Comparison of ENCODE assay signal across 16 mouse cellular contexts in genomic region chr9:44877686-44878085, GRCm38 (mm10). TPM values are rescaled to one million over a fixed set of nuclear protein-coding genes. Genes with fewer than 3 reads are reported as not detected.
DNase-seq lines count a peak whose midpoint lies in the region; ATAC-seq and TF ChIP-seq lines count a peak whose summit lies in the region.
"Had no signal": no experiment of that assay in that cellular context is flagged by ENCODE, and none has a peak within 500 bp of the region (broad histone marks: within the 10 kb centered on the region; RNA-seq: fewer than 3 reads in every experiment).

No protein-coding gene starts in this region.

- no peaks in the 10 kb centered on the region for H3K9me3 ChIP-seq in hindbrain, postnatal 0 days (ENCODE audit: low read length)
- H3K9me3 ChIP-seq in neural tube, embryonic 13.5 days, result no peaks in the 10 kb centered on the region
- H3K9me3 ChIP-seq in liver, embryonic 12.5 days (replicated peaks), result no peaks in the 10 kb centered on the region
- H3K9me3 ChIP-seq: embryonic facial prominence, embryonic 15.5 days; heart, embryonic 15.5 days; limb, embryonic 15.5 days had no signal

- no peak overlapping the region for H3K27ac ChIP-seq in layer of hippocampus, adult 2 months
- no peak overlapping the region for H3K27ac ChIP-seq in hindbrain, postnatal 0 days
- no peak overlapping the region for H3K27ac ChIP-seq in neural tube, embryonic 13.5 days (replicated peaks)
- no peak overlapping the region for H3K27ac ChIP-seq in liver, embryonic 12.5 days
- H3K27ac ChIP-seq: embryonic facial prominence, embryonic 15.5 days; heart, embryonic 15.5 days; kidney, postnatal 0 days; limb, embryonic 15.5 days had no signal

- H3K4me3 ChIP-seq in layer of hippocampus, adult 2 months, result peak overlapping the region; percentile 94
- peak overlapping the region; percentile 7; the same call in 1 of the 2 replicates for H3K4me3 ChIP-seq in hindbrain, postnatal 0 days (ENCODE audit: low read length)
- H3K4me3 ChIP-seq in neural tube, embryonic 13.5 days, result 0 out of 2 replicates have a peak overlapping the region, but pooled peaks have one; percentile 88
- H3K4me3 ChIP-seq in liver, embryonic 12.5 days, result no peak overlapping the region
- H3K4me3 ChIP-seq: embryonic facial prominence, embryonic 15.5 days; heart, embryonic 15.5 days; limb, embryonic 15.5 days had no signal

- H3K9ac ChIP-seq in hindbrain, postnatal 0 days (replicated peaks; ENCODE audit: low read length), result no peak overlapping the region
- H3K9ac ChIP-seq in neural tube, embryonic 13.5 days, result no peak overlapping the region; the same call in 1 of the 2 replicates
- no peak overlapping the region for H3K9ac ChIP-seq in liver, embryonic 12.5 days
- H3K9ac ChIP-seq: embryonic facial prominence, embryonic 15.5 days; heart, embryonic 15.5 days; limb, embryonic 15.5 days; lung, embryonic 14.5 days had no signal

- 75% methylated on average over 7 of the region's 7 CpGs for WGBS in hindbrain, postnatal 0 days
- WGBS in neural tube, embryonic 13.5 days, result 87% methylated on average over 7 of the region's 7 CpGs
- WGBS in liver, embryonic 12.5 days (ENCODE audit: insufficient replicate concordance), result 86% methylated on average over 7 of the region's 7 CpGs

- no peaks in the 10 kb centered on the region; the same call in 1 of the 2 replicates for H3K36me3 ChIP-seq in hindbrain, postnatal 0 days (ENCODE audit: insufficient read depth, low read length)
- no peaks in the 10 kb centered on the region; the same call in 1 of the 2 replicates for H3K36me3 ChIP-seq in neural tube, embryonic 13.5 days
- peaks cover 18% of the 10 kb centered on the region for H3K36me3 ChIP-seq in liver, embryonic 12.5 days
- H3K36me3 ChIP-seq: embryonic facial prominence, embryonic 15.5 days; heart, embryonic 15.5 days; limb, embryonic 15.5 days had no signal

- TF ChIP-seq CTCF in layer of hippocampus, adult 2 months (conservative IDR thresholded peaks at IDR 0.05), result no peak
- TF ChIP-seq CTCF in hindbrain, postnatal 0 days (IDR thresholded peaks at IDR 0.05; ENCODE audit: low read depth), result no peak

- peaks cover 25% of the 10 kb centered on the region for H3K4me1 ChIP-seq in hindbrain, postnatal 0 days (ENCODE audit: insufficient read depth, low read length)
- peaks cover 74% of the 10 kb centered on the region for H3K4me1 ChIP-seq in neural tube, embryonic 13.5 days (replicated peaks)
- H3K4me1 ChIP-seq in liver, embryonic 12.5 days, result peaks cover 78% of the 10 kb centered on the region

- DNase-seq in adrenal gland, postnatal 14 days, result peak; percentile 9
- DNase-seq in adrenal gland, adult (ENCODE audit: inconsistent age in 2 of 2, low spot score in 1 of 2), result no peak
- no peak for DNase-seq in layer of hippocampus, adult 2 months (ENCODE audit: low spot score in 2 of 2)
- DNase-seq in layer of hippocampus, adult 18-20 months (ENCODE audit: low spot score in 2 of 2), result no peak
- no peak for DNase-seq in hindbrain, postnatal 0 days (ENCODE audit: low spot score)
- no peak for DNase-seq in kidney, postnatal 14 days
- DNase-seq: adrenal gland, postnatal 25 days; cerebellum, postnatal 36 days; lung, embryonic 14.5 days; thymus, postnatal 25 days had no signal

- H3K27me3 ChIP-seq in hindbrain, postnatal 0 days (ENCODE audit: insufficient read depth, low read length), result no peaks in the 10 kb centered on the region
- H3K27me3 ChIP-seq in neural tube, embryonic 13.5 days, result no peaks in the 10 kb centered on the region
- no peaks in the 10 kb centered on the region; the same call in 1 of the 2 replicates for H3K27me3 ChIP-seq in liver, embryonic 12.5 days (replicated peaks)
- H3K27me3 ChIP-seq: embryonic facial prominence, embryonic 15.5 days; heart, embryonic 15.5 days; limb, embryonic 15.5 days had no signal

- no peak for ATAC-seq in hindbrain, postnatal 0 days
- ATAC-seq in neural tube, embryonic 13.5 days (ENCODE audit: low read depth), result no peak
- ATAC-seq in liver, embryonic 12.5 days, result no peak

- peak overlapping the region; percentile 57 for H3K4me2 ChIP-seq in hindbrain, postnatal 0 days (ENCODE audit: low read depth, low read length)
- peak overlapping the region; percentile 84 for H3K4me2 ChIP-seq in neural tube, embryonic 13.5 days
- no peak overlapping the region for H3K4me2 ChIP-seq in liver, embryonic 12.5 days
- H3K4me2 ChIP-seq: embryonic facial prominence, embryonic 15.5 days; heart, embryonic 15.5 days; limb, embryonic 15.5 days had no signal

RNA-seq across cellular contexts. Expression of gene Kmt2a, which starts 3.4 kb away (rescaled TPM):
- 37.2 and 42.9 TPM in 2 replicates for total RNA-seq in adrenal gland, postnatal 14 days (2021)
- total RNA-seq in layer of hippocampus, adult 2 months (2021), result 10 to 100 TPM; 68.3 to 80.7 TPM
- 10 to 100 TPM; 72.0 to 84.2 TPM for total RNA-seq in layer of hippocampus, adult 18-20 months (2021)
- 18.7 and 20.6 TPM in 2 replicates for total RNA-seq in hindbrain, postnatal 0 days (2014; rRNA removed)
- polyA plus RNA-seq in hindbrain, postnatal 0 days (2015; fragmentation: Nextera tagmentation; extraction: Ambion mirVana), result 14.4 and 19.0 TPM in 2 replicates
- 20.9 and 25.0 TPM in 2 replicates for polyA plus RNA-seq in neural tube, embryonic 13.5 days (2015; fragmentation: Nextera tagmentation; extraction: Ambion mirVana)
- polyA plus RNA-seq in liver, embryonic 12.5 days (2016; fragmentation: Nextera tagmentation; extraction: Ambion mirVana), result 7.3 and 8.4 TPM in 2 replicates

RNA-seq across cellular contexts. Expression of gene Atp5l, which starts 42.9 kb away (rescaled TPM):
- total RNA-seq in adrenal gland, postnatal 14 days (2021), result 638 TPM in 2 replicates
- total RNA-seq in layer of hippocampus, adult 2 months (2021), result 100 to 1,000 TPM; 309 to 349 TPM
- 100 to 1,000 TPM; 334 to 337 TPM for total RNA-seq in layer of hippocampus, adult 18-20 months (2021)
- 217 and 223 TPM in 2 replicates for total RNA-seq in hindbrain, postnatal 0 days (2014; rRNA removed)
- 1,057 and 1,065 TPM in 2 replicates for polyA plus RNA-seq in hindbrain, postnatal 0 days (2015; fragmentation: Nextera tagmentation; extraction: Ambion mirVana)
- 725 and 838 TPM in 2 replicates for polyA plus RNA-seq in neural tube, embryonic 13.5 days (2015; fragmentation: Nextera tagmentation; extraction: Ambion mirVana)
- polyA plus RNA-seq in liver, embryonic 12.5 days (2016; fragmentation: Nextera tagmentation; extraction: Ambion mirVana), result 523 and 553 TPM in 2 replicates
